Mouse (Mus musculus): Measurements from ENCODE around the gene Rnf207. TPM values are rescaled to one million over a fixed set of nuclear protein-coding genes. Genes with fewer than 3 reads are reported as not detected.

The Rnf207 gene
- not detected for total RNA-seq (2021)
- long read RNA-seq, experiment 1, result 0 reads
- long read RNA-seq, experiment 2, result 0 reads

DNA sequence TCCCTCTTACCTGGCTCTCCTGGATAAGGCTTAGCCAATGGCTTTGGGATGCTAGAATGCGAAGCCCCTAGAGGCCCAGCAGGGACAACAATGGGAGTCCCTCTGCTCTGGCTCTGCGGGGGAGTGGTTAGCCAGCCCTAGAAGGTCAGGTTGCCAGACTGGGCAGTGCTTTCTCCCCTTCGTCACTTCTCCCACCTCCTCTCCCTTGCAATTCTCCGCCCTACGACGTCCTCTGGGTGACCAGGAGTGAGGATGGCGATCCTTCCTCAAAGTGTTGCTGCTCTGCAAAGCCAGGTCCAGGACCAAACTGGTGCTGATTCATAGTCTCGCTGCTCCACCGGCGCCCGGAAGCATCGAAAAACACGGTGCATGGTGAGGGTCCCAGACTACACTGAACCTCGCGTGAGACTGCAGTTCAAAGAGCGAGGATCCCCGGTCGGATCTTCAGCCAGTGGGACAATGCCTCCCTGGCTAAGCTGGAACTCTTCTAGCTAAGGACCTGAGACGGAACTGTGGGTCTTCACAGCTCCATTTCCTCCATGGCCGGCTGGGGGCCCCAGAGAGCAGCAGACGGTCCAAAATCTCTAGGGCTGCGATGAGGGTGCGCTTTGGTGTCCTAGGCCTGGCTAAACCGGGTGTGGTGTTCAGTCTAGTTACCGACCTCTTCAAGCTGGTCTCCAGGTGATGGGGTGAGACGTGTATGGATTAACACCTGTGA, at the start of gene Rnf207:
Rnf207 (minus strand) TSS at position 477 of the 718 bp plus-strand sequence.
- DNase-seq, result no peak

GRCm38 (mm10) chr4:152365228-152365627, 46.4 kb upstream of the Rnf207 start:
- DNase-seq, result no peak

GRCm38 (mm10) chr4:152362180-152362579, 43.4 kb upstream of the Rnf207 start:
- no peak for DNase-seq

DNA sequence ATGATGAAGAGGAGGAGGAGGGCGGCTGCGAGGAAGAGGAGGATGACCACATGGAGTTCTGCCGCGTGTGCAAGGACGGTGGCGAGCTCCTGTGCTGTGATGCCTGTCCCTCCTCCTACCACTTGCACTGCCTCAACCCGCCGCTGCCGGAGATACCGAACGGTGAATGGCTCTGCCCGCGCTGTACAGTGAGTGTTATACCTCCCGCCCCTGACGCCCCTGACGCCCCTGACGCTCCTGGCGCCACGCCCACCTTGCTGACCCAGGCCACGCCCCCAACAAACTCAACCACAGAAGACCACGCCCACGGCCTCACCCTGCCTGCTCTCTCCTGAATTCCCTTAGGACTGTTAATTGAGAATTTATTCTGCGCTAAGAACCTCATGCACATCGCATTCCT, 42.1 kb upstream of the Rnf207 start:
- no peak for DNase-seq

GRCm38 (mm10) chr4:152359700-152360099, 40.9 kb upstream of the Rnf207 start:
- DNase-seq, result no peak

GRCm38 (mm10) chr4:152355672-152356071, 36.9 kb upstream of the Rnf207 start:
- no peak for DNase-seq

GRCm38 (mm10) chr4:152353886-152354637, 35.3 kb upstream of the Rnf207 start:
- no peak for DNase-seq

GRCm38 (mm10) chr4:152351422-152352305, 32.9 kb upstream of the Rnf207 start:
- DNase-seq, result no peak

GRCm38 (mm10) chr4:152350722-152351421, 32.1 kb upstream of the Rnf207 start:
- DNase-seq, result no peak

DNA sequence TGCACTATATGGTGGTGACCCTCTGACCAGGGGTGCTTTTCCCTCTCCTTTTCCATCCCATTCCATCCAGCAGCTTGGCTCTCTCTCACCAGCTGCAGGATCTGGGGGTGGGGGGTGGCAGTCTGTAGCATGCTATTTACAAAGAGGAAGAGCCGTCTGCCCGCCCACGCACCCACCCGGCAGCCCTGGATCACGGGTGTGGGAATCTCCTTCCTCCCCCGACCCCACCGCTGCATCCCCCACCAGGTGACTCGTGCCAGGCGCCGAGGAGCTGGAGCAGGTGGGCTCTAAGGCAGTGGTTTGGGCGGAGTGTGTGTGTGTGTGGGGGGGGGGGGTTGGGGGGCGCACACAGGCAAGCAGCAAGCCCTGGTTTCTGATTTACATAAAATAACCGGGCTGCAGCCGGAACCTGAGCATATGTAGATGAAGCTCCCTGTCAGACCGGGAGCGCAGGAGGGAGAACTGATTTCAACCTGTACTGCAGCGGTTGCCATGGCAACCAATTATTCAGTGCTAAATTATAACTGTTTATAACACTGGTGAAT, 31.1 kb upstream of the Rnf207 start:
- no peak for DNase-seq

- DNase-seq, result peak; percentile 66
Observed at GRCm38 (mm10) chr4:152345120-152345889, 26.5 kb upstream of the Rnf207 start.

DNA sequence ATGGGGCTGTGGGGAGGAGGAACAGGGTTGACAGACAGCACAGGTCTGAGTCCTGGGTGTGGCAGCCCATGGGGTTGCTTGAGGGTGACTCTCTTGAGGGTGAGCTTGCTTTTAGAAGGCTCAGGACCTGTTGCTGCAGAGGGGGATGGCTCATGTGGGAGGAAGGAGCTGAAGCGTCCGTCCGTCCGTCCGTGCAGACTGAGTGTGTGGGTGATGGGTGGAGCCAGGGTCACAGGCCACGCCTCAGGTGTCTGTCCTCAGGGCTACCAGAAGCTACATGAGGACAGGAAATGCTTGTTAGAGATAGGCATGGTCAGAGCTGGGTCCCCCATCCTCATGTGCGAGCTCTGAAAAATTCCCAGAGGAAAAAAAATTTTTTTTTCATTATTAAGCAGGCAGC, 25.9 kb upstream of the Rnf207 start:
- no peak for DNase-seq

- DNase-seq, result no peak
Observed at GRCm38 (mm10) chr4:152343296-152343695, 24.5 kb upstream of the Rnf207 start.

GRCm38 (mm10) chr4:152340584-152341284, 21.9 kb upstream of the Rnf207 start:
- DNase-seq, result no peak

GRCm38 (mm10) chr4:152339293-152339790, 20.5 kb upstream of the Rnf207 start:
- DNase-seq, result no peak

DNA sequence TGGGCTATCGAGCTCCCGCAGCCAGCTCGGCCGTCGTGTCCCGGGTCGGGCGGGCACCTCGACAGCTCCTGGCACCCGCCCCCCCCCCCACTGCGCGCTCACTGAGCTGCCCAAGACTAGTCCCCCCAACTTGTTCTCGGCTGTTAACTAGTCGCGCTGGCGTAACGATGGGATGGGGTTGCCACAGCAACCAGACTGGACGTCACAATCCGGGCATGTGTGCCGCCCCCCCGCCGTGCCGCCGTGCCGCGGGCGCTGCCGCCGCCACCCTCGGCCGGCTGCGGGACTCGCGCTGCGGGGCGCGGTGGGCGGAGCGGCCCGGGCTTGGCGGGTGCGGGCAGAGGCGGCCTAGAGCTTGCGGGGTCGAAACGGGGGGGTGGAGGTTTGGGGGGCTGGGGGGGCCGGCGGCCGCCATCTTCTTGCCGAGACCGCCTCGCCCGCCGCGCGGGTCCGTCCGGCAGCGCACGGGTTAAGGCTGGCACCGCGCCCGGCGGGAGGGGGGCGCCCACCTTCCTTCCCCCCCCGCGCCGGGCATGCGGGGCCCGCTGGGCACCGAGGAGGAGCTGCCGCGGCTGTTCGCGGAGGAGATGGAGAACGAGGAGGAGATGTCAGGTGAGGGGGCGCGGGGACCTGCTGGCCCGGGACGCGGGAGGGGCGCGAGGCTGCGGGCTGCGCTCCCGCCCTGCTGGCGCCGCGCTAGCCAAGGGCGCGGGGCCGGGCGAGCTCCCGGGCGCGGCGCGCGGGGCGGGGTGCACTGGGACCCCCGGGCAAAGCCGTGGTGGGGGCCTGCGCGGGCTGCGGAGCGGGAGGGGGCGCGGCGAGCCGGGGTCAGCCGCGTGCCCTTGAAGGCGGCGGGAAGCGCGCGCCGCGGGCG, 19.9 kb upstream of the Rnf207 start, which contains the start of gene Chd5:
Chd5 (plus strand) TSS at position 233 of the 874 bp plus-strand sequence.
- DNase-seq, result no peak

GRCm38 (mm10) chr4:152337772-152338171, 19.0 kb upstream of the Rnf207 start:
- no peak for DNase-seq

DNA sequence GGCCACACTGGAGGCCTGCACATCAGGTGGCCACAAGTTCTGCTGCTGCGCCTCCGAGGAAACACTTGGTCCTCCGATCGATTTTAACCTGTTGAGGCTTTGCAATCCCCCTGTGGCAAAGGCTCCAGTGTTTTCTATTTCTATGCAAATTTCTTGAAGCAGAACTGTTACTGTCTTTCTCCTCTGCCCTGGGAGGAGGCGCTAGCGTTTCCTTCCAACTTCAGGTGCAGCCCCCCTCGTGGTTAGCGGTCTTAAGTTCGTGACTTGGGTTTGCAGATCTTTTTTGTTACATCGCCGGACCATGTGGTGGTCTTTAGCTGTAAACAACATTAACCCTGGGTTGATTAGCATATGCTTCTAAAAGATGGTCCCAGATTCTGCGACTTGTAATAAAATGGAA, 14.8 kb upstream of the Rnf207 start:
- DNase-seq, result no peak

DNA sequence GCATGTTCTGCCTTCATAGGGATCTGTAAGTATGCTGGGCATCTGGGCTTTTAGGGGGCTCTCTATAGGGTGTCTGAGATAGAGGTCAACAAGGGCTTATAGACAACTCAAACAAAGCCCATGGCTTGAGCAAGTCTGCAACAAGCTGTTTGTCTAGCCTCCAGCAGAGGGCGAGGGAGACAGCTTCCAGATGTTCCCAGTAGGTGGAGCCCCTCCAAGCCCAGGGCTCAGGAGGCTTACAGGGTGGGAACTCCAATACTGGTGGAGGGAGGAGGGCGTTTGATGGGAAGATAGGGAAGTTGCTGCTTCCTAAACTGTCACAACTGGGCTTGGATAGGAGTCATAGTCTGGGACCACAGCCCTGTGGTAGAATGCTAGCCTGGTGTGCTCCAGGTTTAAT, 14.2 kb upstream of the Rnf207 start:
- DNase-seq, result peak; percentile 46

Data from gastrocnemius, postnatal 25 days (tissue).